Mouse (Mus musculus): ENCODE measurements around the gene Arhgap35.
A peak's percentile ranks its signal among the peaks of the same experiment; 100 is the strongest.

The Arhgap35 gene

GRCm38 (mm10) chr7:16461705-16462104 is 153.1 kb downstream of the Arhgap35 start:
- DNase-seq: no peak

GRCm38 (mm10) chr7:16461151-16461550 is 153.6 kb downstream of the Arhgap35 start:
- no peak for DNase-seq

DNA sequence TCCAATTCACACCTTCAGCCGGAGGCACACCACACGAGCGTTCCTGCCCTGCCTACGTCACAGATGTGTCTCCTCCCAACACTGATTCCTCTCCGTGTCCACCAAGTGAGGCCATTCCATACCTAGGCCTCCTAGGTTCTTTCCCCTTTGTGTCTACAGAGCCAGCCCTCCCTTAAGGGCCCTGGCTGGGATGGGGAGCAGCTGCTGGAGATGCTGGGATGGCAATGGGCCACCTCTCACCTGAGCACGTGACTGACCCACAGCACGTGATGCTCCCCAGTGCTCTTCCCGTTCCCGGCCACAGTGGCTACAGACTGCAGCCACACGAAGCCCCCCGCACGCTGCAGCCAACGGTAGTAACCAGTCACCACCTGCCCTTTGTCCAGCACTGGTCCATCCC is 154.2 kb downstream of the Arhgap35 start:
- DNase-seq: no peak

DNA sequence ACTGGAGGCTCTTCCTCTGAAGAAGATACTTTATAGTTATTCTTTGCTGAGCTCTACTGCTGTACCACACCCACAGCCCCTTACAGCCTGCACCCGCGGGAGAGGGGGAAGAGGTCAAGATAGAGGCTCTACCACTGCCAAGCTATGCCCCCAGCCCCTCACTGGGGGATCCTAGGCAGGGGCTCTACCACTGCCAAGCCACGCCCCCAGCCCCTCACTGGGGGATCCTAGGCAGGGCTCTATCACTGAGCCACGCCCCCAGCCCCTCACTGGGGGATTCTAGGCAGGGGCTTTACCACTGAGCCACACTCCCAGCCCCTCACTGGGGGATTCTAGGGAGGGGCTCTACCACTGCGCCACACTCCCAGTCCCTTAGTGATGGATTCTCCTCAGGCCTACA is 158.5 kb downstream of the Arhgap35 start:
- DNase-seq: no peak

GRCm38 (mm10) chr7:16455016-16455415 is 159.8 kb downstream of the Arhgap35 start:
- no peak for DNase-seq

DNA sequence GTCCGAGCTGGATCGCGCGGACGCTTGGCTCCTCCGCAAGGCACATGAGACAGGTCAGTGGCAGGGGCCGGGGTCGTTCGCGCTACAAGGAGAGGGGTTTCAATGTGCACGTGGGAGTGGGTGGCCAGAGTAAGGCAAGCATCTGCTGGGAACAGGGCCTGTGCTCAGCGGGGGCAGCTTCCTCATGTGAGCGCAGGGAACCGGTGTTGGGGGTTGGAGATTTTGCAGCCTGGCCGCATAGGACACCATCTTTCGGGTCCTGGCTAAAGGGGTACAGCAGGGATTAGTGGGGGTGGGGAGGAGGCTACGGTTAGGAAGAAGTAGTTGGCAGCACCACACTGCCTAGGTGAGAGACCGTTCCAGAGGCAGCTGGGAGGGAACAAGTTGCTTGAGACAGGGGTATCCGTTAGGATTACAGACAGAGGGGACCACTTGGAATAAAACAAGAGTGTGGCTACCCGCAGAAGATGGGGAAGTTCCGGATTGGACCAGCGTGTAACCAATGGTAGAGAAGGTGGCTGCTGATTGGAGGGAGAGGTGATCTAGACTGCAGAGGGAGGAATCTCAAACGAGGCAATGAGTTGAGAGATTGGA is 161.6 kb downstream of the Arhgap35 start:
- peak; percentile 79 for DNase-seq

DNA sequence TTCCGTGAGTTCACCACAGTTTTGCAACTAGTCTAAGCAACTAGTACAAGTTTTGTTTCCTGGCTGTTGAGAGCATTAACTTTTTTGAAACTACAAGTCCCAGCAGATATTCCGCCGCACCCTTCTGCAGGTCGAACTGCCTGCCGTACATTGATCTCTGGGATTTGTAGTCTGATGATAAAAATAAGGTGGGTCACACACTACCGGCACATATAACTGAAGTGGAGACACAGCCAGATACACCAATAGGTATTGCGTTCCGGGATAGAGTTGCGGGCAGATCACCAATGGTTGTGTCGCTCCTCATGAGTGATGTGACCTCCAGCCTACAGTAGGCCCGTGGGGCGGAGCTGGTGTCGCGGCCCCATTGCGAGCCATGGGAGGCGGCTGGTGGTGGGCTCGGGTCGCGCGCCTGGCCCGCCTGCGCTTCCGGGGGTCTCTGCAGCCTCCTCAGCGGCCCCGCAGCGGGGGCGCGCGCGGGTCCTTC is 162.2 kb downstream of the Arhgap35 start, which contains the start of gene Tmem160:
Gene Tmem160, plus strand, starts transcription at position 193 of the 487 bp plus-strand sequence.
- DNase-seq: peak; percentile 93

- no peak for DNase-seq
These were observed 163.1 kb downstream of the Arhgap35 start for GRCm38 (mm10) chr7:16451656-16452055.
